Mouse (Mus musculus) hindbrain, postnatal 0 days (tissue): ENCODE measurements around the gene H2afy. TPM values are rescaled to one million over a fixed set of nuclear protein-coding genes. Genes with fewer than 3 reads are reported as not detected.

Experiments
- ATAC-seq: fragments of 200-750 bp; cut with Nextera tagmentation; 2 replicates; pipeline ENCODE4 v1.8.0; 2017; ENCODE audit warnings: mild to moderate bottlenecking, moderate TSS enrichment, moderate library complexity
- DNase-seq: peaks from one replicate; pipeline ENCODE4 v3.0.0-alpha.2; 2015; ENCODE audit warnings: low spot score
- H3K27ac ChIP-seq: fragments of 300-500 bp; sonication (generic); 2 replicates; pipeline ENCODE4 v1.5.1; 2014; ENCODE audit warnings: mild to moderate bottlenecking
- H3K27me3 ChIP-seq: fragments of 300-500 bp; sonication (generic); 2 replicates; pipeline ENCODE4 v1.6.1; 2014; ENCODE audit warnings: low read length, mixed read lengths; ENCODE audit not compliant: insufficient read depth
- H3K36me3 ChIP-seq: fragments of 300-500 bp; sonication (generic); 2 replicates; pipeline ENCODE4 v1.6.1; 2014; ENCODE audit warnings: low read length, mixed read lengths; ENCODE audit not compliant: insufficient read depth
- H3K4me1 ChIP-seq: fragments of 300-500 bp; sonication (generic); 2 replicates; pipeline ENCODE4 v1.6.1; 2014; ENCODE audit warnings: antibody characterized with exemption, low read length, mixed read lengths; ENCODE audit not compliant: insufficient read depth
- H3K4me2 ChIP-seq: fragments of 300-500 bp; sonication (generic); 2 replicates; pipeline ENCODE4 v1.6.1; 2014; ENCODE audit warnings: low read depth, mild to moderate bottlenecking, low read length, moderate library complexity, mixed read lengths
- H3K4me3 ChIP-seq: fragments of 300-500 bp; sonication (generic); 2 replicates; pipeline ENCODE4 v1.5.1; 2014; ENCODE audit warnings: low read length
- H3K9ac ChIP-seq: fragments of 300-500 bp; sonication (generic); replicated peaks from 2 replicates; pipeline ENCODE4 v1.6.1; 2014; ENCODE audit warnings: mild to moderate bottlenecking, low read length, moderate library complexity, mixed read lengths
- H3K9me3 ChIP-seq: fragments of 300-500 bp; sonication (generic); 2 replicates; pipeline ENCODE4 v1.6.1; 2016; ENCODE audit warnings: low read length, mixed read lengths
- CTCF ChIP-seq: IDR thresholded peaks from 2 replicates; pipeline ENCODE4 v1.5.1; 2016; ENCODE audit warnings: antibody characterized with exemption, control low read depth, low read depth
- WGBS: fragments of 180-500 bp; shearing (Covaris S2); extraction: QIAGEN DNeasy Blood & Tissue Kit; methylation state at CpG from one replicate; pipeline ENCODE4 v1.1.7; 2014; 5-methylcytosine and 5-hydroxymethylcytosine counted together
- polyA plus RNA-seq: library from polyadenylated mRNA; unstranded; fragments of >200 nt; fragmentation: Nextera tagmentation; extraction: Ambion mirVana; gene quantifications from 2 replicates; pipeline ENCODE4 v1.2.1, GENCODE M21; 2015
- total RNA-seq: library from RNA; depleted of rRNA; stranded (reverse); fragments of >200 nt; gene quantifications from 2 replicates; pipeline ENCODE4 v1.2.3, GENCODE M21; 2014; rRNA removed

H2afy gene
- total RNA-seq (181 and 192 TPM in 2 replicates), polyA plus RNA-seq (175 and 193 TPM in 2 replicates)

- peak within 1 kb of the TSS; percentile 95 for H3K4me2 ChIP-seq
- peak within 1 kb of the TSS; percentile 91 for H3K4me3 ChIP-seq
- H3K36me3 ChIP-seq = no peaks in the 10 kb centered on the region
- H3K9me3 ChIP-seq = no peaks in the 10 kb centered on the region
- H3K27me3 ChIP-seq = no peaks in the 10 kb centered on the region
- H3K4me1 ChIP-seq = peaks cover 13% of the 10 kb centered on the region
- H3K9ac ChIP-seq = peak within 1 kb of the TSS; percentile 98
- DNase-seq (no peak), ATAC-seq (no peak)
- peak within 1 kb of the TSS; percentile 88 for H3K27ac ChIP-seq
- no peak for TF ChIP-seq CTCF
- WGBS = 77% methylated on average over 2 of the region's 2 CpGs
These were observed at the start of gene H2afy for GRCm38 (mm10) chr13:56136200-56136599. Gene H2afy (minus strand): TSS chr13:56136361.

GRCm38 (mm10) chr13:56183687-56184086 is 47.5 kb upstream of the H2afy start:
- H3K27me3 ChIP-seq = no peaks in the 10 kb centered on the region
- ATAC-seq (no peak), DNase-seq (no peak)
- no peak overlapping the region for H3K27ac ChIP-seq
- no peak overlapping the region for H3K9ac ChIP-seq
- H3K4me1 ChIP-seq = no peaks in the 10 kb centered on the region
- no peaks in the 10 kb centered on the region for H3K9me3 ChIP-seq
- no peaks in the 10 kb centered on the region for H3K36me3 ChIP-seq
- TF ChIP-seq CTCF = no peak
- no peak overlapping the region for H3K4me3 ChIP-seq
- H3K4me2 ChIP-seq = no peak overlapping the region
- WGBS = 87% methylated on average over 5 of the region's 5 CpGs

DNA sequence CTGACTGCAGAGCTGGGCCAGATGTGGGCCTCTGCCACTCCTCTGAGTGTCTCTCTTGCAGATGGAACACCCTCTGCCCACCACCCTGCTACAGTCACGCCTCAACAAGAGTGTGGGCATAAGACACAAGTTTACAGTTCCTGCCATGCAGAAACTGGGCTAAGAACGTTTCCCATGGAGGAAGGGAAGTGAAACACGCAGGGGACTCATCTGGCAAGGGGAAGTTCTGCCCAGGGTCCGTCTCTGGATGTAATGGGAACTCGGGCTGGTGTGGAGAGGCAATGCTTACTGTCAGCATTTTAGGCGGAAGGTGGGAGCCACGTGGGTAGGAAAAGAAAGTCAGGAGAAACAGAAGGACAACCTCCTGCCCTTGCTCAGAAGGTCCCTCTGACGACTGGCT is 45.3 kb upstream of the H2afy start:
- no peak for DNase-seq
- 68% methylated on average over 8 of the region's 8 CpGs for WGBS

DNA sequence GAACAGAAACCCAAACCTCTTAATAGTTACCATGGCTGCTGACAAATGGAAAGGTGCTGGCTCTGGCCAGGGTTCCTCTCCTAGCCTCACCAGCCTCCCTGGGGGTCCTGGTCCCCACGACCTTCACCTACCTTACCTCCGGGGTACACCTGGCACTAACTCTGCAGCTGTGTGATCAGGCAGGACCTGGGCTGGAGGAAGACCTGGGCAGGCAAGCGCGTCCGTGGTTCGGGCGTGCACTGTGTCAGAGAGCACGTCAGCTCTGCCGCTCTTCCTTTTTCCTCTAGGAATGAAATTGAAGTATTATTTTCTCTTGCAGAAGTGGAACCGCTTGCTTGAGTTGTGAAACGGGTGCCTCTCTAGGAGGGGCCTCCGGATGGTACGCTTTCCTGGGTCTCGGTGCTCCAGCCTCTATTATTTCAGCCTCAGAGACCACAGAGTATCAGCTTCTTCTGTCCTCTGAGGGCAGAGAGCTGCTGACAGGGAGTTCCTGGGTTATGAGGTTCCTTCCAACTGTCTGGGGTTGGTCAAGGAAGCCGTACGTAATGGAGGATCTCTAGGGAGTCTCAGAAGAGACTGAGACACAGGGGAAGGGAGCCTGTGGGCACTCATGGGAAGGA is 42.4 kb upstream of the H2afy start, which contains the start of gene Tifab:
Tifab (minus strand) TSS at position 470 of the 620 bp plus-strand sequence.
- H3K4me1 ChIP-seq = no peaks in the 10 kb centered on the region
- H3K9ac ChIP-seq = no peak within 1 kb of the TSS
- H3K9me3 ChIP-seq = no peaks in the 10 kb centered on the region
- H3K4me2 ChIP-seq = no peak within 1 kb of the TSS
- no peak within 1 kb of the TSS for H3K27ac ChIP-seq
- ATAC-seq (no peak), DNase-seq (no peak)
- H3K4me3 ChIP-seq = no peak within 1 kb of the TSS
- H3K36me3 ChIP-seq = no peaks in the 10 kb centered on the region
- 85% methylated on average over 16 of the region's 16 CpGs for WGBS
- no peak for TF ChIP-seq CTCF
- H3K27me3 ChIP-seq = no peaks in the 10 kb centered on the region

More for the DNA sequence above, 45.3 kb upstream of the H2afy start:
- no peak overlapping the region for H3K9ac ChIP-seq
- no peak for TF ChIP-seq CTCF
- H3K27me3 ChIP-seq = no peaks in the 10 kb centered on the region
- no peak overlapping the region for H3K4me2 ChIP-seq
- no peak overlapping the region for H3K27ac ChIP-seq
- no peaks in the 10 kb centered on the region for H3K4me1 ChIP-seq
- no peak overlapping the region for H3K4me3 ChIP-seq
- no peak for ATAC-seq
- H3K36me3 ChIP-seq = no peaks in the 10 kb centered on the region
- no peaks in the 10 kb centered on the region for H3K9me3 ChIP-seq

GRCm38 (mm10) chr13:56176310-56176709 is 40.1 kb upstream of the H2afy start:
- H3K27ac ChIP-seq = no peak overlapping the region
- TF ChIP-seq CTCF = no peak
- no peaks in the 10 kb centered on the region for H3K4me1 ChIP-seq
- no peaks in the 10 kb centered on the region for H3K36me3 ChIP-seq
- no peak for ATAC-seq
- no peak overlapping the region for H3K4me2 ChIP-seq
- no peak overlapping the region for H3K9ac ChIP-seq
- no peak for DNase-seq
- no peaks in the 10 kb centered on the region for H3K27me3 ChIP-seq
- no peak overlapping the region for H3K4me3 ChIP-seq
- H3K9me3 ChIP-seq = no peaks in the 10 kb centered on the region
- 92% methylated on average over 9 of the region's 9 CpGs for WGBS

DNA sequence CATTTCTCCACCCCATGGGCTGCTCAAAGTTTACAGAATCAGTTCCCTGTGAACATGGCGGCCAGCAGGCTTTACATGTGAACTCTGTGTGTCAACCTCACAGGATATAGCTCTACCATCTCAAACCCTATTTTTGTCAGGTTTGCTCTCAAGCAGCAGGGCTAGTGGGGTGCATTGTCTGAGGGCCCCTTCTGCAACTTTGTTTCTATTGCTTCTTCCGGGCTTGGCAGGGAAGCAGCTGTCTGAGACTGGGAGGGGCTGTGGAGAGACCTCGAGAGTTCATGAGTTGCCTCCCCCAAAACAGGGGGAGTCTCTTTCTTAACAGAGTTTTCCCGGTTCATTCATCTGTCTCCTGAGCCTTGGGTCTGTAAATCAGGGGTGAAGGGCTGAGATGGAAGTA is 39.7 kb upstream of the H2afy start:
- no peak for ATAC-seq
- H3K9ac ChIP-seq = no peak overlapping the region
- no peaks in the 10 kb centered on the region for H3K27me3 ChIP-seq
- no peak overlapping the region for H3K4me2 ChIP-seq
- H3K4me3 ChIP-seq = no peak overlapping the region
- H3K36me3 ChIP-seq = no peaks in the 10 kb centered on the region
- 70% methylated on average over 4 of the region's 4 CpGs for WGBS
- no peak for TF ChIP-seq CTCF
- H3K4me1 ChIP-seq = no peaks in the 10 kb centered on the region
- no peak overlapping the region for H3K27ac ChIP-seq
- no peak for DNase-seq
- no peaks in the 10 kb centered on the region for H3K9me3 ChIP-seq

DNA sequence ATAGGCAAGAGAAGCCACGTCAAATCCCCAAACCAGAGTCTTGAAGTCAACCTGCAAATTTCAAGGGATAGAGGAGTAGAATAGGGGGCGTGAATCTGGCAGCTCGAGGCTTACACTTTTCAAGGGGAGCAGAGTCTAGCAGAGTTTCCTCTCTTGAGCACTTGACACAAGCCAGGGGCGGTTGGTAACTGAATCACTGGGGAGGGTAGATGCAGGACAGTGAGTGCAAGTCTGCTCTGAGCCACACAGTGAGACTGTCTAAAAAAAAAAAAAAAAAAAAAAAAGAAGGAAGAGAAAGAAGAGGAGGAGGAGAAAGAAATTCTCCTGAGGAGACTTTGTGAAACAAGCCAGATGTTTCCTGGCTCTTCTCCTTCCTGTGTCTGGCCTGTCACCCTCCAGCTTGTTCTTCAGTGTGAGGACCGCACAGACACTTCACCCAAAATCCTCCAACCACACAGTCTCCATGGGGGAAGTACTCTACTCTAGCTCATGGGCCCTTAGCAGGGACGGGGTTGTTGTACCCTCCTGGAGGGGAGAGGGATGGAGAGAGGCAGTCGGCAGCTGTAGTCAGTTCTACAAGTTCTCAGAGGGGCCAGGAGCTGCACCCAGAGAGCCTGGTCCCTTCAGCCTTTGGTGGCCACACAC is 36.9 kb upstream of the H2afy start:
- Histone ChIP-seq H3K4me3 (no peak overlapping the region), H3K9ac (no peak overlapping the region), H3K4me1 (no peaks in the 10 kb centered on the region), H3K27me3 (no peaks in the 10 kb centered on the region), H3K27ac (no peak overlapping the region), H3K4me2 (no peak overlapping the region), H3K36me3 (no peaks in the 10 kb centered on the region), H3K9me3 (no peaks in the 10 kb centered on the region)
- no peak for TF ChIP-seq CTCF
- WGBS = 63% methylated on average over 7 of the region's 7 CpGs
- no peak for DNase-seq
- no peak for ATAC-seq
